Mouse (Mus musculus): ENCODE data around the gene Gm10188.

The Gm10188 gene

DNA sequence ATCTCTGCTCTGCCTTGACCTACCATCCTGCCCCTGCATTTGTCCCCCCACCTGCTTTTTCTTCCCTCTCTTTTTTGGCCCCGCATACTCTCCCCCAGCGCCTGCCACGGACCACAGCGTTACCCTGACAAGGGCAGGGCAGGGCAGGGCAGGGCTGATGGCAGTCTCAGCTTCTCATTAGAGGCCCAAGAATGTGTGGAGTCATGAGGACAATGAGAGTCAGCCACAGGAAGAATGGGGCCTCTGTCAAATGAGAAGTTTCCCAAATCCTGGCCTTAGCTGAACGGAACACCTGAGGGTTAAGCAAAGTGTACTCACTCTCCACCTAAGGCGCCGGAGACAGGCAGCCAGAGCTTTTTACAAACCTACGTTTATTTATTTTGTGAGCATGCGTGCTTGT lies 34.5 kb downstream of the Gm10188 start:
- in situ Hi-C loops (cut with MboI, MseI): no loop called here

DNA sequence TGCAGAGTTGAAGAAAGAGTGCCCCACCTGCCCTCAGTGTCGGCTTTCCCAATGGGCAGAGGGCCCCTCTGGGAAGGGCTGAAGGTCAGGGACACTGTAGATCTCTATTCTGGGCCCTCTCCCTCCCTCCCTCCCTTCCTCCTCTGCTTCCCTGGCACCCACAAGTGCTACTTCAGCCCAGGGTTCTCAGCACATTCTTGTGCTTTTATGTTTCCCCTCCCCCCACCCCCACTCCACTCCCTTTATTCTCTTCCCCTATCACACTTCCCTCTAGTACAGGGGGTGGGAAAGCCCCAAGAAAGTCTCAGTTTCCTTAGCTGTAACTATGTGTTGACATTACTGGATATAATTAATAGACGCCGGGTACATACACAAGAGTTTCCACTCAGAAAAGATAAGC lies 34.9 kb downstream of the Gm10188 start:
- in situ Hi-C loops (cut with MboI, MseI): no loop called here

DNA sequence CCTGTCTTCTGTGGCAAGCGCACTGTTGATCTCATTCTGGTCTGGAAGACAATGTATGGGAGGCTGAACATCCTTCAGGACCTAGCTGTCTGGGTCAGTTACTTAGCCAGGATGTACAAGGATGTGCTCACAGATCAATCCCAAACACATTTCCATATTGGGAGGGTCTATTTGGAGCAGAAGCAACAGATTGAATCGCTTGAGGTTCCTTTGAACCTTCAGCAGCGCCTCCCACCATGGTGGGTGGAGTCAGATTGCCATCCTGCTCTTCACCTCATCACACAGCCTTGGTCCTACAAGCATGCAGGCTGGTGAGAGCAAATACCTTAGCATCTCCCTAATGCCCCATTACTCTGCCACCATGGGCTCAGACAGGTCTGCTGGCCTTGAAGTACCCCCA lies 35.8 kb downstream of the Gm10188 start:
- in situ Hi-C loops (cut with MboI, MseI): no loop called here

DNA sequence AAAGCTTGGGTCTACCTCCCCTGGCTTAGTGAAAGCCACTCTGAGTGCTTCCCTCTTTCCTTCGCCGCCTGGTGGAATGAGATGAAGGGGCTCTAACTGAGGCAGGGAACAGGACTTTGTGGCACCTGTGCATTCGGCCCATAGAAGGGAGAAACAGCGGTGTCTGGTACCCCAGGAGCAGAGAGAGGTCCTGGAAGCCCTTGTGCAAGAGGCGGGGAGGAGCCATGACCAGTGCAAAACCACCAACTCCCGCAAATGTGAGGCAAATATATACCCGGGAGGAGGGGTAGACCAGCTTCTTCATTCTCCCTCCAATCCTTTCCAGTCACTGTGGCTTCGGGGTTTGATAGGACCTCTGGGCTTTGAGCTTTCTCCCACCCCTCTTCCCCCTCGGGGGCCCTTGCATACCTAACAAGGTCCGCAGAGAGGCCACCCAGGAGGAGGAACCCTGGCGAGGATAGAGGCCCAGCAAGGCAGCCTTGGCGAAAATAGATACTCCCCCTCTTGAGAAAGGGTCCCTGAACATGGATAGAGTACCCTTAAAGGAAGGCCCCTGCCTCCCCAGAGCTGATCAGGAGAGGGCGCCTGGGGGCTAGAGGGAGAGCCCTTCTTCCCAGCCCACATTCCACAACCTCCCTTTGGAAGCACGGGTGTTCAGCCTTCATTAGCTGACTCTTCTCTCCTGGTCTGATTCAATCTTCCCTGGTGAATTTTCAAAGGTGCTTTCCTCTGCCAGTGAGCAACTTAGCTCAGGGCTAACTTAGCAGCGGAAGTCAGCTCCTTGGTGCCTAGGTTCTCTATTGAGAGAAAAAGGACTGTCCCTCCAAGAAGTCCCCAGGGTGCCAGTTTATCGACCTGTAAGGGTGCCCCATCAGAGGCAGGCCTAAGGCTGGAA lies 37.5 kb downstream of the Gm10188 start:
- in situ Hi-C loops (cut with MboI, MseI): no loop called here

DNA sequence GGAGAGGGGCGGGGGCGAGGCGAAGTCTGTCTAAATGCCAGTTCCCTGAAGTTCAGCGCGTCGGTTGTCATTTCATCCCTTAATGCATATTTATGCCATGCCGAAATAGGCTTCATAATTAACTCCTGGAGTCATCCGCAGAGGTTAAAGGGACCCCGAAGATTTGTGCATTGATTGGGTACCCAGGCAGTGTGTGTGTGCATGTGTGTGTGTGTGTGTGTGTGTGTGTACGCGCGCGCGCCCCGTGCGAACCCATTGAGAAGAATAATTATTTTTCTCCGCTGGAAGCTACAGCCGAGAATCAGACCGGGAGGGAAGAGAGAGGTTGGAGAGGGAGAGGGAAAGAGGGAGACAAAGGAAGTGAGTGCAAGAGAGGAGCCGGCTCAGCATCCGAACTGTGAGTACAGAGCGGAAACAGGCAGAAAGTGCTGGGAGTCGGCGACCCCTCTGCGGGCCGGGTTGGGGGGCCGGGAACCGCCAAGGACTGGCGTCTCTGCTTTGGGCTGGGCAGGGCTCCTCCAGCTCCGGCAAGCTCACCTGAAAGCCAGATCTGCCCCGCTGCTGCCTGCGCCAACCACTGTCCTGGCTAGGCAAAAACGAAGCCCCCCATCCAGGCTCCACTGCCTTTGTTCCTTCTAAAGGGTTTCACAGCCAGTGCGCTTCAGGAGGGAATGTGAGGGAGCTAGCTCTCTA lies 38.3 kb downstream of the Gm10188 start, which contains the start of the genes Lemd1 and AC124108.1:
TSS of gene Lemd1 (plus strand) at position 339 of the 693 bp plus-strand sequence.
TSS of gene AC124108.1 (plus strand) at position 365 of the 693 bp plus-strand sequence.
- in situ Hi-C loops (cut with MboI, MseI): no loop called here

DNA sequence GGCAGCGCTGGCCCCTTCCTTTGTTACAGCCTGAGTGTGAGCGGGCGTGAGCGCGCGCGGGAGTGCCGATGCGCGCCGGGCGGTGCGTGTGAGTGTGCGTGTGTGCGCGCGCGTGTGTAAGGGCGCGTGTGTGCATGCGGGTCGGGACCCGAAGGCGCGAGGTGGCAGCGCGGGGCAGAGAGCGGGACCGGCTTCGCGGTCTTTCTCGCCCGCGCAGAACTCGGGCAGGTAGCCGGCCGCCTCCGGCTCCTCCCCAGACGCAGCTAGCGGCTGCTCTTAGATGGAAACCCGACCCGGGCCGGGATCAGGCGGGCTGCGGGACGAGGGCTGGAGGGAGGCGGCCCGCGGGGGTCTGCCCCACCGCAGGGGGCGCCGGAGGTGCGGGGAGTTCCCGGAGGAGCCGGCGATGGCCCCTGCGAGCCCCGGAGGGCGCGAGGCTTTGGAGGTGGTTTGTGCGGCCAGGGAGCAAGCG lies 38.9 kb downstream of the Gm10188 start:
- in situ Hi-C loops (cut with MboI, MseI): no loop called here

DNA sequence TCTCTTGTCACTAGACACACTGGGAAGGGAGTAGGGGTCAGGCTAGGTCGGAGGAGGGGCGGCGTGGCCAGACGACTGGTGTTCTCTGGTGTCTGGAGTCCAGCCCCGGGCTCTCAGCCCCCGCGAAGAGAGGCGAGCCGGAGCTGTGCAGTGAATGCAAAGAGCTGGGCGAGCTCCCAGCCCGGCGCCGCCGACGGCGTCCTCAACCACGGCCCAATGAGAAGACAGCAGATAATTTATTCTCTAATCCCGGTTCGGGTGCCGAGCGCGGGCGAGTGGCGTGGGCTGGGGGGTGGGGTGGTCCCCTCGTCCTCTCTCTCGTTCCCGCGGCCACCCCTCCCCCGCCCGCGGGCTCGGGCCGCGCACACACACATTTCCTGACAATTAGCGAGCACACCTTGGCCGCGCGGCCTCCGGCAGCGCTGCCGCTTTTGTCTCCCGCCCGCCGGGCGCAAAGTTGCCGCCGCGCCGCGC lies 39.5 kb downstream of the Gm10188 start:
- in situ Hi-C loops (cut with MboI, MseI): no loop called here

DNA sequence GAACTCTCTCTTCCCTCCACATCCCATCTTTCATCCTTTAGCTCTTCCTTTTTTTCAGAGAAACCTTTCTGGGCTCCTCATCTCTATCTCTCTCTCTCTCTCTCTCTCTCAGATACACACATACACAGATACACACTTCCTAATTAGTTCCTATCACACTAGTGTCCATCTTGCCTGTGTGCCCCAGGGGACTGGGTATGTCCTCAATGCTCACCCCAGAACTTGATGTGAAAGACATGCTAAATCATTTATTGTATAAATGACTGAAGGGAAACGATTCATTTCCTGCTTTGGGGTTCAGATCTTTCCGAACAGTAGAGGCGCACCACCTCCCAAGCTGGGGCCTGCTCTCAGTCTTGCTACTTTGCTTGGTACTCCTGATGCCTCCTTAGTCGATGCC lies 40.3 kb downstream of the Gm10188 start:
- in situ Hi-C loops (cut with MboI, MseI): no loop called here

DNA sequence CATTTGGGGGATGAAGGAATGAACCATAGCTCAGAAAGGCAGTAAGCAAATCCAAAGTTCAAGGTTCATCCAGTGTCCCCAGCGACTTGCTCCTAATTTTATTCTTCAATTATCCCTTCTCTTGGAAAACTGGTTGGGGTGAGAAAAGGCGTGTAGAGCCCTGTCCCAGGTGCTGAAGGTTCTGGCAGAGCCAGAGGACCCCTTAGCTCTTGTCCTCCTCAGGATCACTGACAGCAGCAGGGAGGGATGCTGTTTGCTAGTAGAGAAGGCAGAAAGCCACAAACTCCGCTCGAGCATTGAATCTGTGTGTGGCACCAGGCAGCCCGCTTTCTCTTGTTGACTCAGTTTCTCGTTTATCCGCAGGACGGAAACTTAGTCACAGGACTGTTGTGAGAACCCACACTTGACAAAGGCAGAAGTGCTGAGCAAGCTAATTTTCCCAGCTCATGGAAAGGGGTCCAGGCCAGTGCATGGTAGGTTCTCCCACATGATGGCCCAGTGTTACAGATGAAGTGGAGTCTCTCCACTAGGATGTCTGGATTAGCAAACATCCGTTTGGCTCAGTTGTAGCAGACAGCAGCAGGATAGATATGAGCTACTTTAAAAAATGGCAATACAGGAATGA lies 41.0 kb downstream of the Gm10188 start:
- in situ Hi-C loops (cut with MboI, MseI): no loop called here

DNA sequence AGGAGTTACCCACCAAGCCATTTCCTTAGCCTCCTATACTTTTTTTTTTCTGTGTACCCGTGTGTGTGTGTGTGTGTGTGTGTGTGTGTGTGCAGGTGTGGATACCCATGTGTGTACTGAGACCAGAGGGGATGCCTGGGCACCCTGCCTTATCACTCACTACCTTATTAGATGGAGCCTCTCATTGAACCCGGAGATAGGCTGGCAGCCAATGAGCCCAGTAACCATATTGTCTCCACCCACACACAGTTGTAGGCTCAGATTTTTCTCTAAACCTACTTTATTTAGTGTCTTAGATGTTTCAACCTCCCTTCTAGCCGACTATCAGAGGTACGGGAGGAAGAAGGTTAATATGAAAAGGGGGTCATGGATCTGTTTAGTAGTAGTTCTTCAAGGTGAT lies 43.3 kb downstream of the Gm10188 start:
- in situ Hi-C loops (cut with MboI, MseI): no loop called here
